Mouse (Mus musculus) hindbrain, postnatal 0 days (tissue): Measurements from ENCODE around the gene Theg. TPM values are rescaled to one million over a fixed set of nuclear protein-coding genes. Genes with fewer than 3 reads are reported as not detected.

ENCODE experiments used
- ATAC-seq: fragments of 200-750 bp; cut with Nextera tagmentation; 2 replicates; pipeline ENCODE4 v1.8.0; 2017; ENCODE audit warnings: mild to moderate bottlenecking, moderate TSS enrichment, moderate library complexity
- DNase-seq: peaks from one replicate; pipeline ENCODE4 v3.0.0-alpha.2; 2015; ENCODE audit warnings: low spot score
- H3K27ac ChIP-seq: fragments of 300-500 bp; sonication (generic); 2 replicates; pipeline ENCODE4 v1.5.1; 2014; ENCODE audit warnings: mild to moderate bottlenecking
- H3K27me3 ChIP-seq: fragments of 300-500 bp; sonication (generic); 2 replicates; pipeline ENCODE4 v1.6.1; 2014; ENCODE audit warnings: low read length, mixed read lengths; ENCODE audit not compliant: insufficient read depth
- H3K36me3 ChIP-seq: fragments of 300-500 bp; sonication (generic); 2 replicates; pipeline ENCODE4 v1.6.1; 2014; ENCODE audit warnings: low read length, mixed read lengths; ENCODE audit not compliant: insufficient read depth
- H3K4me1 ChIP-seq: fragments of 300-500 bp; sonication (generic); 2 replicates; pipeline ENCODE4 v1.6.1; 2014; ENCODE audit warnings: antibody characterized with exemption, low read length, mixed read lengths; ENCODE audit not compliant: insufficient read depth
- H3K4me2 ChIP-seq: fragments of 300-500 bp; sonication (generic); 2 replicates; pipeline ENCODE4 v1.6.1; 2014; ENCODE audit warnings: low read depth, mild to moderate bottlenecking, low read length, moderate library complexity, mixed read lengths
- H3K4me3 ChIP-seq: fragments of 300-500 bp; sonication (generic); 2 replicates; pipeline ENCODE4 v1.5.1; 2014; ENCODE audit warnings: low read length
- H3K9ac ChIP-seq: fragments of 300-500 bp; sonication (generic); replicated peaks from 2 replicates; pipeline ENCODE4 v1.6.1; 2014; ENCODE audit warnings: mild to moderate bottlenecking, low read length, moderate library complexity, mixed read lengths
- H3K9me3 ChIP-seq: fragments of 300-500 bp; sonication (generic); 2 replicates; pipeline ENCODE4 v1.6.1; 2016; ENCODE audit warnings: low read length, mixed read lengths
- CTCF ChIP-seq: IDR thresholded peaks from 2 replicates; pipeline ENCODE4 v1.5.1; 2016; ENCODE audit warnings: antibody characterized with exemption, control low read depth, low read depth
- WGBS: fragments of 180-500 bp; shearing (Covaris S2); extraction: QIAGEN DNeasy Blood & Tissue Kit; methylation state at CpG from one replicate; pipeline ENCODE4 v1.1.7; 2014; 5-methylcytosine and 5-hydroxymethylcytosine counted together
- microRNA-seq, 2 experiments: library from miRNA; unstranded; fragments of <30 nt; microRNA quantifications; one replicate each; pipeline ENCODE4; 2016
- polyA plus RNA-seq: library from polyadenylated mRNA; unstranded; fragments of >200 nt; fragmentation: Nextera tagmentation; extraction: Ambion mirVana; gene quantifications from 2 replicates; pipeline ENCODE4 v1.2.1, GENCODE M21; 2015
- total RNA-seq: library from RNA; depleted of rRNA; stranded (reverse); fragments of >200 nt; gene quantifications from 2 replicates; pipeline ENCODE4 v1.2.3, GENCODE M21; 2014; rRNA removed

The Theg gene
- total and polyA plus RNA-seq, 2 experiments from 2014 or later, result not detected

DNA sequence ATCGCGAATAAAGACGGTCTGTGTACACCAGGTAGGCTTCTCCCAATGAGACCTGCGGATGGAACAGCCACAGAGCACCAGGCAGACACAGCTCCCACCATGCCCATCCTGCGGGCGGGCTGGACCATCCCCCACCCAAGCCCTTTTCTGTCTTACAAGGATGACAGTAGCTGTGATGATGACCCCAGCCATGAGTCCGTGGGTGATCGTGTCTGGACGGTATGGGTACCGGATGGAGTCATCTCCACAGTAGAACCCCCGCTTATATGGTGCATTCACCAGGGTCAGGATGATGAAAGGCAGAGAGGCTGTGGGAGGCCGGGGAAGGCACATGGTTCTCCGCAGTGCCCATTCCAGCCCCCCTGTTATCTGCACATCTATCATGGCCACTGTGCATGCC, 56.4 kb downstream of the Theg start:
- Histone ChIP-seq H3K9me3 (no peaks in the 10 kb centered on the region), H3K4me1 (peaks cover 8% of the 10 kb centered on the region; the same call in 1 of the 2 replicates), H3K27ac (no peak overlapping the region), H3K4me2 (no peak overlapping the region), H3K9ac (no peak overlapping the region), H3K36me3 (no peaks in the 10 kb centered on the region), H3K27me3 (no peaks in the 10 kb centered on the region), H3K4me3 (no peak overlapping the region)
- DNase-seq, result no peak
- 97% methylated on average over 13 of the region's 13 CpGs for WGBS
- ATAC-seq, result no peak
- TF ChIP-seq CTCF, result no peak

DNA sequence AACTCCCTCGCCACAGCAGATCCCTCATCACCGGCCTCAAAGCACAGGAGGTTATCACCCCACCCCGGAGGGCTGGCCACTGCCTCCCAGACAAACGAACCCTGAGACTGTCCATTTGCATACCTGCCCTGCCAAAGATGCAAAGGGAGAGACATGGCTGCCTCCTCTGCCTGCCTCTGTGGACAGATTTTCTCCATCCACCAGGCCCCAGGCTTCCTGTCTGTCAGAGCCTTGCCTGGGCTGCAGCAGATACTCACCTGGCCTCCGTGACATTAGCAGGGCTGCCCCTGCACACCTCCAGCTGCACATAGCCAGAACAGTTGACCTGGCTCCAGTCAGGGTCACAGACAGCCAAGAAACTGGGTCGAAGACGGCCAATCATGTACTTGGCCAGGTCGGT, 56.9 kb downstream of the Theg start:
- DNase-seq (no peak), ATAC-seq (no peak)
- Histone ChIP-seq H3K4me2 (no peak overlapping the region), H3K27ac (no peak overlapping the region), H3K9ac (no peak overlapping the region), H3K36me3 (no peaks in the 10 kb centered on the region), H3K4me3 (no peak overlapping the region), H3K4me1 (peaks cover 8% of the 10 kb centered on the region; the same call in 1 of the 2 replicates), H3K27me3 (no peaks in the 10 kb centered on the region), H3K9me3 (no peaks in the 10 kb centered on the region)
- no peak for TF ChIP-seq CTCF
- WGBS, result 70% methylated on average over 8 of the region's 8 CpGs

DNA sequence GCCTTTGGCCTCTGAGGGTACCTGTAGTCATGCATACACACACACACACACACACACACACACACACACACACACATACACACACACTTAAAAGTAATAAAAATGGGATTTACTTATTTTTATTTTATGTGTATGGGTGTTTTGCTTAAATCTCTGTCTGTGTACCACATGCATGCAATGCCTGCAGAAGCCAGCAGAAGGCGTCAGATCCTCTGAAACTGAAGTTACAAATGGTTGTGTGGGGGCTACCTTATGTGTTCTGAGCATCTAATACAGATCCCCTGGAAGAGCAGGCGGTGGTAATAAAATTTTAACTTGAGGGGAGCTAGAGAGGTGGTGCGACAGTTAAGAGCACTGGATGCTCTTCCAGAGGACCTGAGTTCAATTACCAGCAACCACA, 59.0 kb downstream of the Theg start:
- Histone ChIP-seq H3K4me2 (no peak overlapping the region), H3K27me3 (no peaks in the 10 kb centered on the region), H3K4me1 (peaks cover 4% of the 10 kb centered on the region; the same call in 1 of the 2 replicates), H3K27ac (no peak overlapping the region), H3K9ac (no peak overlapping the region), H3K9me3 (no peaks in the 10 kb centered on the region), H3K4me3 (no peak overlapping the region), H3K36me3 (no peaks in the 10 kb centered on the region)
- no peak for DNase-seq
- WGBS, result 86% methylated on average over 3 of the region's 3 CpGs
- no peak for ATAC-seq
- peak; percentile 12; the same call in 1 of the 2 replicates for TF ChIP-seq CTCF

DNA sequence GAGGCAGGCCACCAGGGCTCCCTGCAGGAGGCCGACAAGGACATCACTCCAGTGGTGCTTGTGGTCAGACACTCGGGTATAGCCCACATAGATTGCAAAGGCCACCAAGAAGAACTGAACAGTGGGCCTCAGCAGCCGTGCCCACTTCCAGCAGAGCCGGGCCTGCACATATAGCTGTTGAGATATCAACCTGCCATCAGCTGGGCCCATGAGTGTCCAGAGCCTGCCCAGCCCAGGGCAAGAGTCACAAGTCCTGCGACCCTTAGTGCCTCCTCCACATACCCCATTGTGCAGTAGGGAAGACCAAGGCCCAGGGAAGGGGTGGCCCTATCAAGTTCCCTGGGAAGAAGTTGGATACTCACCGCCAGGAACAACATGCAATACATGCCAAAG, 59.7 kb downstream of the Theg start:
- Histone ChIP-seq H3K9me3 (no peaks in the 10 kb centered on the region), H3K4me3 (no peak overlapping the region), H3K36me3 (no peaks in the 10 kb centered on the region), H3K4me2 (no peak overlapping the region), H3K4me1 (no peaks in the 10 kb centered on the region), H3K9ac (no peak overlapping the region), H3K27me3 (no peaks in the 10 kb centered on the region), H3K27ac (no peak overlapping the region)
- DNase-seq (no peak), ATAC-seq (no peak)
- TF ChIP-seq CTCF, result no peak
- WGBS, result 92% methylated on average over 6 of the region's 6 CpGs

DNA sequence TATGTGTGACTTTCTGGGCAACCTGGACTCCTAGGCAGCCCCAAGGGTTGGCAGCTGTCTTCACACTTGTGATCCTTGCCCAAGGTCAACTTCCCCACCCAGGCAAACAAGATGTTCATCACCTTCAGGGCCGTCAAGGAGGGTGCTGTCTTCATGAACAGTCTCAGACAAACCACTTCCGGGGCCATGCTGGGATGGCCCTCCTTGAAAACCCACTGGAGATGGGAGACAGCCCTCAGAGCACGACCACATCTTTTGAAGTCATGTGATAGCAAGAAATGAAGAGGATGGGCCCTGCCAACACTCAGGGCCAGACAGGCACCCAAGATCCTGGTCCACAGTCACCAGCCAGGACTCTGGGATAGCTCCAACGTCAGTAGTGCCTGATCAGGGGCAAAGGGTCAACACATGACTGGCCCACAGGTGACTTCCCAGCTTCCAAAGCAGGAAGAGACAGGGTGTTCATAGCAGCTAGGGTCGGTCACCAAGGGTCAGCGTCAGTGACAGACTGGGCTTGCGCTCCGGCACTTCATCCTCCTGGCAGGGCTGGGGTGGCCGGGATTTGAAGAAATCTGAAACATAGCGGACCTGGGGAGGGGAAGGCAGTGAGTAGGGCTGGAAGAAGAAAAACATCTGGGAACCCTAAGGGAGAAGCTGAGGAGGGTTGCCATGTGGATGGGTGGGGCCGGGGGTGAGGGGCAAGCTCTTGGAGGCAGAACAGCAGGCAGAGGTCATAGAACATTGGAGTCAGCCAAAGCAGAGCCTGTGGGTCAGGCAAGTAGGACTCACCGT, 60.3 kb downstream of the Theg start:
- ATAC-seq (0 out of 2 replicates have a peak, but pooled peaks have one; percentile 16), DNase-seq (no peak)
- WGBS, result 92% methylated on average over 12 of the region's 12 CpGs
- TF ChIP-seq CTCF, result no peak
- Histone ChIP-seq H3K9me3 (no peaks in the 10 kb centered on the region), H3K4me3 (no peak overlapping the region), H3K9ac (no peak overlapping the region), H3K4me1 (no peaks in the 10 kb centered on the region), H3K4me2 (no peak overlapping the region), H3K27me3 (no peaks in the 10 kb centered on the region), H3K27ac (no peak overlapping the region), H3K36me3 (no peaks in the 10 kb centered on the region)

Small RNAs within 50 kb of the gene (microRNA-seq; reads per million reads assigned to microRNA genes)
- 0.18 to 0.36 reads per million in 2 experiments for gene Mir6909

Other genes with a start within 250 kb of the Theg start
- not detected in 2 replicates for gene Vmn2r82, start 230.8 kb downstream of the Theg start, total RNA-seq
- gene Vmn2r82, start 230.8 kb downstream of the Theg start, polyA plus RNA-seq, result not detected in 2 replicates
- not detected in 2 replicates for gene Vmn2r83, start 118.6 kb downstream of the Theg start, total RNA-seq
- gene Vmn2r83, start 118.6 kb downstream of the Theg start, polyA plus RNA-seq, result 0.04 TPM in 1 of 2 replicates, not detected in the other
- 30.3 and 38.0 TPM in 2 replicates for gene Plpp2, start 53.5 kb downstream of the Theg start, total RNA-seq
- 16.9 and 17.7 TPM in 2 replicates for gene Plpp2, start 53.5 kb downstream of the Theg start, polyA plus RNA-seq
- 115 and 126 TPM in 2 replicates for gene Mier2, start 32.1 kb downstream of the Theg start, total RNA-seq
- gene Mier2, start 32.1 kb downstream of the Theg start, polyA plus RNA-seq, result 36.3 and 37.5 TPM in 2 replicates
- 31.9 and 37.6 TPM in 2 replicates for gene C2cd4c, start 26.7 kb upstream of the Theg start, total RNA-seq
- gene C2cd4c, start 26.7 kb upstream of the Theg start, polyA plus RNA-seq, result 1.0 and 1.1 TPM in 2 replicates
- gene Shc2, start 50.6 kb upstream of the Theg start, total RNA-seq, result 66.2 and 67.9 TPM in 2 replicates
- gene Shc2, start 50.6 kb upstream of the Theg start, polyA plus RNA-seq, result 19.8 and 21.3 TPM in 2 replicates
- 0.42 and 2.0 TPM in 2 replicates for gene Odf3l2, start 58.4 kb upstream of the Theg start, total RNA-seq
- gene Odf3l2, start 58.4 kb upstream of the Theg start, polyA plus RNA-seq, result 0.60 and 0.71 TPM in 2 replicates
- gene Madcam1, start 77.2 kb upstream of the Theg start, total RNA-seq, result 0.90 and 2.1 TPM in 2 replicates
- gene Madcam1, start 77.2 kb upstream of the Theg start, polyA plus RNA-seq, result 0.98 and 1.4 TPM in 2 replicates
- 117 and 135 TPM in 2 replicates for gene Tpgs1, start 82.0 kb upstream of the Theg start, total RNA-seq
- gene Tpgs1, start 82.0 kb upstream of the Theg start, polyA plus RNA-seq, result 132 and 133 TPM in 2 replicates
- 65.1 and 76.7 TPM in 2 replicates for gene Cdc34, start 94.9 kb upstream of the Theg start, total RNA-seq
- 69.8 and 71.3 TPM in 2 replicates for gene Cdc34, start 94.9 kb upstream of the Theg start, polyA plus RNA-seq
- 0.22 and 0.63 TPM in 2 replicates for gene Gzmm, start 101.7 kb upstream of the Theg start, total RNA-seq
- 1.2 TPM in 2 replicates for gene Gzmm, start 101.7 kb upstream of the Theg start, polyA plus RNA-seq
- gene Bsg, start 117.2 kb upstream of the Theg start, total RNA-seq, result 1,127 and 1,151 TPM in 2 replicates
- gene Bsg, start 117.2 kb upstream of the Theg start, polyA plus RNA-seq, result 1,243 and 1,259 TPM in 2 replicates
- 92.6 and 101 TPM in 2 replicates for gene Hcn2, start 129.3 kb upstream of the Theg start, total RNA-seq
- 5.5 and 6.6 TPM in 2 replicates for gene Hcn2, start 129.3 kb upstream of the Theg start, polyA plus RNA-seq
- 30.4 and 36.5 TPM in 2 replicates for gene Polrmt, start 159.2 kb upstream of the Theg start, total RNA-seq
- gene Polrmt, start 159.2 kb upstream of the Theg start, polyA plus RNA-seq, result 29.7 and 32.6 TPM in 2 replicates
- 1.3 and 2.2 TPM in 2 replicates for gene Fgf22, start 167.7 kb upstream of the Theg start, total RNA-seq
- 3.8 and 5.1 TPM in 2 replicates for gene Fgf22, start 167.7 kb upstream of the Theg start, polyA plus RNA-seq
- 112 and 120 TPM in 2 replicates for gene Rnf126, start 179.6 kb upstream of the Theg start, total RNA-seq
- 108 and 119 TPM in 2 replicates for gene Rnf126, start 179.6 kb upstream of the Theg start, polyA plus RNA-seq
- gene Fstl3, start 189.9 kb upstream of the Theg start, total RNA-seq, result 2.6 and 3.3 TPM in 2 replicates
- 3.1 and 3.2 TPM in 2 replicates for gene Fstl3, start 189.9 kb upstream of the Theg start, polyA plus RNA-seq
- 0.54 and 1.8 TPM in 2 replicates for gene Prss57, start 203.6 kb upstream of the Theg start, total RNA-seq
- gene Prss57, start 203.6 kb upstream of the Theg start, polyA plus RNA-seq, result 0.13 and 0.33 TPM in 2 replicates
- gene Palm, start 206.2 kb upstream of the Theg start, total RNA-seq, result 156 and 157 TPM in 2 replicates
- 221 and 242 TPM in 2 replicates for gene Palm, start 206.2 kb upstream of the Theg start, polyA plus RNA-seq
- gene Misp, start 233.7 kb upstream of the Theg start, total RNA-seq, result 0.05 and 0.22 TPM in 2 replicates
- gene Misp, start 233.7 kb upstream of the Theg start, polyA plus RNA-seq, result 0.33 TPM in 1 of 2 replicates, not detected in the other